Mouse (Mus musculus): Measurements from ENCODE around the gene Wdr1.

- TF ChIP-seq CTCF (conservative IDR thresholded peaks at IDR 0.05 in 1 of 2, IDR thresholded peaks at IDR 0.05 in 1 of 2; ENCODE audit: low read depth in 2 of 2, low read length in 2 of 2): no peak
- TF ChIP-seq EP300 (IDR thresholded peaks at IDR 0.05; ENCODE audit: low read length): no peak
- TF ChIP-seq ZC3H11A (IDR thresholded peaks at IDR 0.05; ENCODE audit: low read depth, low read length): no peak
- no peak for TF ChIP-seq USF2 (conservative IDR thresholded peaks at IDR 0.05; ENCODE audit: low read depth, low read length)
- no peak for TF ChIP-seq RCOR1 (conservative IDR thresholded peaks at IDR 0.05; ENCODE audit: low read depth, low read length)
- TF ChIP-seq POLR2A (IDR thresholded peaks at IDR 0.05; ENCODE audit: low read depth, low read length): no peak
- TF ChIP-seq POLR2AphosphoS2 (IDR thresholded peaks at IDR 0.05; ENCODE audit: low read depth, low read length): no peak
- no peak for TF ChIP-seq ZMIZ1 (IDR thresholded peaks at IDR 0.05; ENCODE audit: low read depth, low read length)
- TF ChIP-seq USF1 (IDR thresholded peaks at IDR 0.05; ENCODE audit: low read depth, low read length): no peak
- no peak for TF ChIP-seq SMC3 (IDR thresholded peaks at IDR 0.05; ENCODE audit: low read depth, low read length)
- TF ChIP-seq MAX (IDR thresholded peaks at IDR 0.05; ENCODE audit: low read length): no peak
- TF ChIP-seq BHLHE40 (IDR thresholded peaks at IDR 0.05; ENCODE audit: low read depth, low read length): no peak
- TF ChIP-seq JUND (conservative IDR thresholded peaks at IDR 0.05; ENCODE audit: low read depth, low read length): no peak
Observed at GRCm38 (mm10) chr5:38479027-38479426, 84.0 kb downstream of the Wdr1 start.
